Mouse (Mus musculus) retina, postnatal 7 days (tissue): ENCODE measurements at regions not wholly inside any gene's neighbourhood (a gene's known extent, or its start where the extent isn't known, plus 50 kb on each side); places are given as distances from the start of the nearest gene placed in this dataset.

Experiments used
- DNase-seq: peaks from one replicate; pipeline ENCODE4 v3.0.0-alpha.2; 2012; ENCODE audit warnings: low read depth, low spot score

- DNase-seq: no peak
These were observed 2310.3 kb upstream of the Lrrc6 start for GRCm38 (mm10) chr15:68811041-68811440.

GRCm38 (mm10) chr15:68810593-68810992 lies 2309.9 kb upstream of the Lrrc6 start:
- DNase-seq: no peak

- no peak for DNase-seq
These were observed 2307.5 kb upstream of the Lrrc6 start for GRCm38 (mm10) chr15:68808175-68808574.

GRCm38 (mm10) chr15:68804254-68804653 lies 2303.5 kb upstream of the Lrrc6 start:
- no peak for DNase-seq

GRCm38 (mm10) chr15:68801763-68802162 lies 2301.1 kb upstream of the Lrrc6 start:
- no peak for DNase-seq

DNA sequence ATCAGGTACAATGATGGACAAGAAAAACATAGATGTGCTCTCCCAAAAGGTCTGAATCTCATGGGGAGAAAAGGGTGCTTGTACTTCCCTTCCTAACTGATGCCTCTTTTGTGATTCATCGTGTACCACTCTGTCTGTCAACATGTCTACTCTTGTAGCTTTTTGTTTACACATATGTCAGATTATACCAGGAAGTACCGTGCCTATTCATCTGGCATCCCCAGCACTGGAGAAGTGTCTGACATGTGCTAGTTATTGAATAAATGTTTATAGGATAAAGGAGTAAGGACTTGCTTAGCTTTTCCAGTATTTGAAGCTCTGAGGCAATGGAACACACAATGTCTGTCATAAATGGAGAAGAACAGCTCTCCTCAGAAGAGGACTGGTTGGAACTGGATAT lies 2296.7 kb upstream of the Lrrc6 start:
- DNase-seq: no peak

DNA sequence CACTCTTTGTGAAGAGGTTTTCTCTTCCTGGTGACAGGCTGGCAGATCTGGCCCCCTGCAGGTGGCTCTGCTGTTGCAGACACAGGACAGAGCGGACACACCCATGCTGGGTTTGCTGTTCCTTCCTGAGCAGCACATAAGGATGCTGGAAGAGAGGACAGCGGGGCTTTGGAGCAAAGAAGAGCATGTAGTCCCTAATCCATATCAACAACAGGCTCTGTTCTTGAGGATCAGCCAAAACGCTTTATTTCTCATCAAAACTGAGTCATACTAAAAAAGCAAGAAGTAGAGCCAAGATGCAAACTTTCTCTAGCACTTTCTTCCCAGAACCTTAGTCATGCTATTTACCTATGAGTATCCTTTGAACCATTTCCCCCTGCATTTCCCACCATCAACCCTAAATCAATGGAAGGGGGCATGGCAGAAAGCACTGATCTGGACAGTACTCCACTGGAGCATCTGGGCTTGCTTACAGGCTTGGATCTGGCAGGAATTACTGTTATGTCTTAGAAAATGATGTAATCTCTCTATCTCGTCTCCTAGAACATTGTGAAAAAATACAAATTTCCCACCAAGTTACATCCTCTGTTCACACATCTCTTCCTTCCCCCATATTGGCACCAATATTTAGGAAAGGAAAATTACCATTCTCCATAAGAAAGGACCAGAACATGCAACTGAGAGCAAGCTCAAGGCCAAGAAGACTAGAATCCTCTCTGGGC lies 2294.7 kb upstream of the Lrrc6 start:
- DNase-seq: no peak

- no peak for DNase-seq
These were observed 2259.2 kb upstream of the Lrrc6 start for GRCm38 (mm10) chr15:68759948-68760347.

DNA sequence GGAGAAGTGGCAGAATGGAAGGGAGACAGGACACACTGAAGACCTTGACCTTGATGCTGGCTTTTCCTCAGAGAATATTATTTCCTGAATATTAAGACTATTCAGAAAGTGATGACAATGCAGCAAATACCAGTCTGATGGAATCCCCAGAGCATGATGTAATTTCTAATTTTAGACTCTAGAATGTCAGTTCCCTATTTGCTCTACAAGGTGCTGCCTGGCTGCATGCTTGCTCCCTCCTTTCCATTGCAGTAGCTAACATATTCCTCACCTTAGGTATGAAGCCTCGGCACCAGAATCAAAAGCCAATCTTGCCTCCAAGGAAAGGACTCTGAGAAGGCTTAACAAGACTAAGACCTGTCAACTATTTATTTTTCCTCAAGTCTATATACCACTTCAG lies 2254.5 kb upstream of the Lrrc6 start:
- DNase-seq: no peak

- no peak for DNase-seq
These were observed 2254.1 kb upstream of the Lrrc6 start for GRCm38 (mm10) chr15:68754834-68755233.

DNA sequence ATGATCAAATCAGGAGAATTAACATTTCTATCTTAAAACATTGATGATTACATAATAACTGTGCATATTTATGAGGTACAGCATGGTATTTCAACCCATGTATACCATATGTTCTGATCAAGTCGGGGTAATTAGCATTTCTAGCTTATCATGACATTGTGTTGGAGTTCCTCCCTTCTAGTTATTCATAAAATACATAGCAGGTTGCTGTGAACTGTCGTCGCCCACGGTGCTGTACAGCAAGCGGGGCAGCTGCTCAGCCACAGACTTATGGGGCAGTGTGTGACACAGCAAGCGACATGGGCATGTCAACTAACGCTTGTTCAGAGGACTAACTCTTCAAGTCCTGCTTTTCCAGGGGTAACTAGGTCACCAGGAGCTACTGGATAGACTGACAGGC lies 2238.6 kb upstream of the Lrrc6 start:
- DNase-seq: no peak

DNA sequence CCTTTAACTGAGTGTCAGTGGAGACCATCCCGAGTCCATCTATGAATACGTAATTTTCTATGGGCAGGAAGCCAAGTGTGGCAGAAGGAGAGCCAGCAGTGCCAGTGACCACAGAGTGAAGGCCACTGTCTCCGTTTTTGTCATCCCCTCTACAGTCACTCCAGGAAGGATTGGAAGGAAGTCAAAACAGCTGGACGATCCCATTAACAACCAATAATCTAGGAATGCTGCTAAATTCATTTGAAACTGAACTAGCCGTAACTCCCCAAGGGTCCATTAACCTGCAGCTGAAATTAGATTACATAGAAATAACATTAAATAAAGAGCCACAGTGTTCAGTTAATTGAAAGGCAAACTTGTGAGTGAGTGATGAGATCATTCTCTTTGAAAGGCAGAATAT lies 2220.5 kb upstream of the Lrrc6 start:
- DNase-seq: no peak

DNA sequence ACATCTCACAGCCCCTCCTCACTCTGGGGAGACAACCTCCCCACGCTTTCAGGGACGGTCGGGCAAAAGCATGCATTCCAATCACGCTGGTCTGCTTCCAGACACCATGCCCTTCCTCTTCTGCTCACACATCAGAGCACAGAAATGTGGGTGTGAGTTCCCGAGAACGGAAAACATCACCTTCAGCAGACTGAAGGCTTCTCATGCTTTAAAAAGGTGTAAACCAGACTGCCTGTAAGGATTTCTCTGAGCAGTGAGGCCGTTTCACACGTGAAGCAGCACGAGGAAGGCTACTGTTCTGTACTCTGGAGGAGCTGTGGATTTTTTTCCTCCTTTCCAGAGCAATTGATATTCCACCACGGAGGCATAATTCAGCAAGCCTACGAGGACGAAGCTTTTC lies 2218.8 kb upstream of the Lrrc6 start:
- DNase-seq: no peak

DNA sequence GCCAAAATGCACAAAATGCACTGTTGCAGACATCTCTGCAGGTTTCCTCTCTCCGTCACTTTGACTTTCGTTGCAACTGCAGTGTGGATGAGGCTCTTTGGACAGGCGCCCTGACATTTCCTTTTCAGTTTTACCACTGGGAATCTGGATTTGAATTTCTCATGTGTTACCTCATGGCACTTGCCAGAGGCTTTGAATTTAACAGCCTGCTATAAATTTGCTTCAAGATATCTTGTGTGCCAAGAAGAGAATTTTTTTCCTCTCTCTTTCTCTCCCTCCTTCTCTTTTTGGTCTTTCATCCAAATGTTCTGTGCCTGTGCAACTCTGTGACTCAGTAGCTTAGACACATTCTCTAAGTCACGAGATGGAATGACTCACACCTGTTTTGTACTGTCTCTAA lies 2213.6 kb upstream of the Lrrc6 start:
- no peak for DNase-seq

- DNase-seq: no peak
These were observed 2206.6 kb upstream of the Lrrc6 start for GRCm38 (mm10) chr15:68707306-68707705.

DNA sequence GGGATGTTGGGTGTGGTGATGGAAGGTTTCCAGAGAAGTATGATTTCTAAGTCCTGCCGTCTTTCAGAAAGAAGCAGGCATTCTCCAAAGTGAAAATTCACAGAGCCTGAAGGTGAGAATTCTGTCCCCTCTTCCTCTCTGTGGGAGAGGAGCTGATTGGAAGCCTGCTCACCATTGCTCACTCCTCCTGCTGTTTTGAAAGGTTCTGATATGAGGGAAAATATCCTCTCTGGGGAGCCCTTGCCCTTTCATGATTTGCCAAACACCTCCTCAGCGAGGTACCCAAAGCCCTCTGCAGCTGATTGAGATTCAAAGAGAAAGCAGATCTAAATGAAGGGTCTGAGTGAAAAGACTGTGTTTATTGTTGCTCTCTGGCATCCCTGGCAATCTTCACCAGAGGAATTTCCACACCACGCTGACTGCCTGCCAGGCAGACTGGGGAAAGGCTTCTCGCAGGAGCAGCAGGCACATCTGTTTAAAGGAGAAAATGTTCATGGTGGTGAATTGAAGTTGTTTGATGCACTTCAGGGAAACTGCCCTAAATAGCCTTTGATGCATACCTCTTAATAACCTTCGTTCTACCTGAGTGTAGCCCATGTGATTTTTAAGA lies 2194.4 kb upstream of the Lrrc6 start:
- no peak for DNase-seq

DNA sequence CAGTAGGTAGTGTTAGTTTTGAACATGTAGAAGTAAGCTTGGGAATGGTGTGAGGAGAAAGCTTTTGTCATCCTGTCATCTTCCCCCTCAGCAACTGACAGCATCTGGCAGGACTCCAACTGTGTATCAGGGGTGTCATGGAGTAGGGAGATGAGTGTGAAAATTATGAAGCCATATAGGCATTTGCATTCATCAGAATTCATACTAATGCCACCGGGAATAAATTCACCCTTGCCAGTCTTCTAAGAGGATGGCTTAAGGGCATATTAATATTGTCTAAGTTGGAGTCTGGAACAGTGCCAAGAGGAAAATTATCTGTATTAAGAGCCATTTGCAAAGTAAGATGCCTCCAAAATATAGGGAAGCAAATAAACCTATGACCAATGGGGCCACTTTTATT lies 2166.8 kb upstream of the Lrrc6 start:
- no peak for DNase-seq

- no peak for DNase-seq
These were observed 2164.6 kb upstream of the Lrrc6 start for GRCm38 (mm10) chr15:68665331-68665730.

DNA sequence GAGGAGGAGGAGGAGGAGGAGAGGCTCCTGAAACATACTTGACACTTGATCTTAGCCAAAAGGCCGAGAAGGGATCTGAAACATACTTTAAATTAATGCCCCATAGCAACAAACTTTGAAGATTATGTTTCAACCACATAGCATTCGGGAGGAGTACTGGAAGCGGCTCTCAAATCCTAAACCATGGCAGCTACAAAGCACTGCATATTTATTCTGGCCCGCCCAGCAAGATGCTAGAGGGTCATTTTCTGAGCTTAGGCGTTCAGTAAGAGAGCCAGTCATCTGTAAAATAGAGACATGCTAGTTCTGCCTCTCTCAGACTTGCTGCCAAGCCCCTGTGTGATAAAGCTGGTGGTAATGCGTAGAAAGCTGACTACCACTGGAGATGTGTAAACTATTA lies 2156.0 kb upstream of the Lrrc6 start:
- DNase-seq: no peak

- DNase-seq: no peak
These were observed 2154.3 kb upstream of the Lrrc6 start for GRCm38 (mm10) chr15:68655046-68655445.

DNA sequence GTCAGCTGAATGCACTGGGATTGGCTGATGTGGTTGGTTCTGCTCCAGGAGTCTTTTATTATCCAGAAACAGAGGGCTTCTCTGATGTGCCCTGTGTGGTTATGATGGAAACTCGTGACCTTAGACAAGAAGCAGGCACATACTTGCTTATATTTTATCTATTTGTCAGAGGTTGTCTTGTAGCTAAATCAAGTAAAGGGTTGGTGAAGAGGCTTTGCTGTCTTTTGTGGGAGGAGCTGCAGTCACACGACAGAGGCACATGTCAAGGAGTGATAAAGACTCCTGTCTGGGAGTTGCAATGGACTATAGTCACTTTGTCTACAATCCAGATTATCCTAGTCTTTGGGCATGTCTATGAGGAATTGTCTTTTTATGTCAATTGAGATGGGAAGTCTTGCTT lies 2149.9 kb upstream of the Lrrc6 start:
- DNase-seq: no peak

DNA sequence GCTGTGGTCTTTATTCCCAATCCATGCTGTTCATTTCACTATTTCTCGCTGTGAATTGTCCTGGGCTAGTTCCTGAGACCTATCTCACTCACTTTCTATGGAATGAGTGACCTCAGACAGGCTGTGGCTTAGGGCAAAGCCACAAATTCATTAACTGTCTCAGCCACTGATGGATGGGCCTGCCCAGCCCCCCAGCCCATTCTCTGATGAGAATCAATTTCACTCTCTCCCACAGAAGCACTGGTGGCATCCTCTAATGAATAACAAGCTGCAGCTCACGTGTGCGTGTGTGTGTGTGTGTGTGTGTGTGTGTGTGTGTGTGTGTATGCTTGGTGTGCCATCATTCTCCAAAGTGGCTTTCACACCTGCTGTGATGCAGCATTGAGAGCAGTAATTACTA lies 2149.3 kb upstream of the Lrrc6 start:
- DNase-seq: no peak

- no peak for DNase-seq
These were observed 2146.2 kb upstream of the Lrrc6 start for GRCm38 (mm10) chr15:68646865-68647264.

GRCm38 (mm10) chr15:68644862-68645261 lies 2144.2 kb upstream of the Lrrc6 start:
- DNase-seq: no peak
